Comparison of ENCODE assay signal across 27 mouse cellular contexts in genomic region chr15:80729477-80729876, GRCm38 (mm10).
"Had no signal": no experiment of that assay in that cellular context is flagged by ENCODE, and none has a peak within 500 bp of the region (broad histone marks: within the 10 kb centered on the region; RNA-seq: fewer than 3 reads in every experiment).

No protein-coding gene starts in this region.

- DNase-seq: gastrocnemius, adult 2 months; gastrocnemius, postnatal 10 days; gastrocnemius, postnatal 36 days; heart, adult 18-20 months; heart, postnatal 14 days; heart, postnatal 36 days; kidney, adult 11 months; kidney, adult 2 months; kidney, adult 9 months; kidney, postnatal 10 days; kidney, postnatal 25 days; kidney, postnatal 4 days; liver; liver, embryonic 13.5 days had no signal

- H3K9ac ChIP-seq: heart, embryonic 13.5 days; heart, embryonic 15.5 days; hindbrain, embryonic 13.5 days; hindbrain, embryonic 15.5 days; limb, embryonic 12.5 days; liver, embryonic 13.5 days; liver, embryonic 15.5 days had no signal

- H3K36me3 ChIP-seq: heart, embryonic 10.5 days; heart, embryonic 13.5 days; heart, embryonic 15.5 days; hindbrain, embryonic 13.5 days; hindbrain, embryonic 15.5 days; limb, embryonic 10.5 days; limb, embryonic 12.5 days; liver, embryonic 13.5 days; liver, embryonic 15.5 days had no signal

- H3K9me3 ChIP-seq: heart, embryonic 10.5 days; heart, embryonic 13.5 days; heart, embryonic 15.5 days; hindbrain, embryonic 13.5 days; hindbrain, embryonic 15.5 days; limb, embryonic 10.5 days; limb, embryonic 12.5 days; liver, embryonic 13.5 days; liver, embryonic 15.5 days had no signal

- H3K4me3 ChIP-seq: gastrocnemius, adult 2 months; heart, embryonic 10.5 days; heart, embryonic 13.5 days; heart, embryonic 15.5 days; hindbrain, embryonic 13.5 days; hindbrain, embryonic 15.5 days; layer of hippocampus, adult 2 months; left cerebral cortex, adult 2 months; limb, embryonic 10.5 days; limb, embryonic 12.5 days; liver, embryonic 13.5 days; liver, embryonic 15.5 days had no signal

- H3K27me3 ChIP-seq: heart, embryonic 13.5 days; heart, embryonic 15.5 days; hindbrain, embryonic 13.5 days; hindbrain, embryonic 15.5 days; limb, embryonic 12.5 days; liver, embryonic 13.5 days; liver, embryonic 15.5 days had no signal

- H3K4me1 ChIP-seq: heart, embryonic 10.5 days; hindbrain, embryonic 13.5 days; hindbrain, embryonic 15.5 days; limb, embryonic 10.5 days; limb, embryonic 12.5 days; liver, embryonic 15.5 days had no signal

- ATAC-seq: hindbrain, postnatal 0 days; intestine, embryonic 16.5 days had no signal

- H3K27ac ChIP-seq: gastrocnemius, adult 2 months; heart, embryonic 10.5 days; heart, embryonic 13.5 days; heart, embryonic 15.5 days; hindbrain, embryonic 13.5 days; hindbrain, embryonic 15.5 days; hindbrain, postnatal 0 days; layer of hippocampus, adult 2 months; left cerebral cortex, adult 2 months; limb, embryonic 10.5 days; limb, embryonic 12.5 days; liver, embryonic 13.5 days; liver, embryonic 15.5 days had no signal

- H3K4me2 ChIP-seq: heart, embryonic 13.5 days; heart, embryonic 15.5 days; hindbrain, embryonic 13.5 days; hindbrain, embryonic 15.5 days; limb, embryonic 12.5 days; liver, embryonic 11.5 days; liver, embryonic 13.5 days; liver, embryonic 15.5 days had no signal
